Mouse (Mus musculus): ENCODE results near the gene Arhgap24.

DNA sequence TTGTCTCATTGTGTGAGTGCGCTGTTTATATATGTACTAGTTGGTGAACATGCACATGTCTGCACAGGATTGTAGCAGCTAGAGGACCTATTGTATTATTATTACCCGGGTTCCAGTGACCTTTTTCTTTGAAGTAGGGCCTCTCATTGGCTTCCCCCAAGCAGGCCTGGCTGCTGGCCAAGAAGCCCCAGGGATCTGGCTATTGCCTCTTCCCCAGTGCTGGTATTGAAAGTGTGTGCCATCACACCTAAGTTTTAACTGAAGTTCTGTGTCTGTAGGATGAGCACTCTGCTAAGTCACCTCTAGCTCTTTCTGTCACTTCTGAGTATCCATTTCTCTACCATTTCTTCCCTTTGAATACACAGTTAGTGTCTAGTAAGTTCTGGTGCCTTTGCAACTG lies 28.2 kb downstream of the Arhgap24 start:
- TF ChIP-seq POLR2A (IDR thresholded peaks at IDR 0.05; ENCODE audit: low read depth, low read length) = no peak
- TF ChIP-seq CTCF (conservative IDR thresholded peaks at IDR 0.05; ENCODE audit: insufficient read depth, insufficient read length, low read depth, low read length) = no peak

Measured in kidney, adult 2 months (tissue).